Mouse (Mus musculus) stomach, adult 2 months (tissue): Measurements from ENCODE around the gene Fam131c. TPM values are rescaled to one million over a fixed set of nuclear protein-coding genes. Genes with fewer than 3 reads are reported as not detected.

ENCODE experiments used
- polyA plus RNA-seq: library from polyadenylated mRNA; depleted of rRNA; stranded (reverse); fragments of >200 nt; gene quantifications from 2 replicates; pipeline ENCODE4 v1.2.3, GENCODE M21; 2012; rRNA removed

Fam131c gene
- polyA plus RNA-seq: 9.8 and 15.2 TPM in 2 replicates

GRCm38 (mm10) chr4:141367997-141368791 is at the start of gene Fam131c:
Gene Fam131c (plus strand): TSS chr4:141368220.

DNA sequence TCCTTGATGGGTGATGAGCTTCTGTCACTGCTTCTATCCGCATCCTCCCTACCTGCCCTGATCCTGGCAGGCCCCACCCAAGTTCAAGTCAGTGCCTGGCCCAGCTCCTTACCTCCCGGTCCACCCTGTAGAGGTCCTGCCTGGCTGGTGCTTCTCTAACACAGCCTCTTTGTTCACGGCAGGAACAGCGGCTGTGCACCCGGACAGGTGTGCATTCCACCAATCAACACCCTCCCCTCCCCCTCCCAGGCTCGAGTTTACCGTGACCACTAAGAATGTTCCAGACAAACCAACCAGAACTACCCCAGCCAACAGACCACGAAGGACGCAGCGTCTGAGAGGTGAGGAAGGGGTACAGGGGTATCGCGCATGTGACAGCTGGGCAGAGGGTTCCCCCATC is 30.5 kb downstream of the Fam131c start, which contains the start of gene Clcnka:
TSS of gene Clcnka (minus strand) at position 180 of the 400 bp plus-strand sequence.

GRCm38 (mm10) chr4:141415924-141416323 is 47.9 kb downstream of the Fam131c start, which contains the start of gene Clcnkb:
Gene Clcnkb (minus strand): TSS chr4:141416014.

DNA sequence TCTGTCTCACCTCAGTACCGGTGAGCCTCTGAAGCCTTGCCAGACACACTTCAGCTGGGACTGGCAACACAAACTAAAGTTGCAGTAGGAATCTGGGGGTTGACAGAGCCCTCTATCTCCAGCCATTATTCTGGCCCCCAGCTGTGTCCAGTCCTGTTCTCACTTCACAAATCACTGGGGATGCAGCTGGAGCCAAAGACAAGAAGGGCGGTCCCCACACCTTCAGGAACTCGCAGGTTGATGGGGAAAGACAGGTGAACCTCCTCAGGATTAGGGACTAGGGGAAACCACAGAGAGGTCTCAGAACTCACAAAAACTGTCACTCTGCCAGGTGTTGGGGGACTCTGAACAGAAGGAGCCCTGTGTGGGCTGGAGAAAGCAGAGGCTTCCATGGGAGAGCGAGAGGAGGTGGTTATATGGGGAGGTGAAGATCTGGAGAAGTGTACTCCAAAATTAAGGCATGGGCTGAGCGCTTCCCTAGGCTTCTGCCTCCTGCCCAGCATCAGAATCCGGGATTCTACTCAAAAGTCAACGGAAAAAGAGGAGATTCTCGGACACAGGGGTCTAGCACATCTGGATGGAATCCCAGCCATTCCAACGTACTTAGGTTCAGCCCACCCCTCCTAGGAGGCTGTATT is 52.3 kb downstream of the Fam131c start, which contains the start of gene Hspb7:
TSS of gene Hspb7 (plus strand) at position 588 of the 638 bp plus-strand sequence.

Other genes with a start within 250 kb of the Fam131c start
- gene Szrd1, start 228.4 kb upstream of the Fam131c start, polyA plus RNA-seq: 41.1 and 49.4 TPM in 2 replicates
- gene Fbxo42, start 220.3 kb upstream of the Fam131c start, polyA plus RNA-seq: 4.5 and 5.0 TPM in 2 replicates
- 0.45 and 0.58 TPM in 2 replicates for gene Rsg1, start 154.3 kb upstream of the Fam131c start, polyA plus RNA-seq
- gene Arhgef19, start 128.7 kb upstream of the Fam131c start, polyA plus RNA-seq: 16.2 and 17.3 TPM in 2 replicates
- 17.6 and 18.6 TPM in 2 replicates for gene Epha2, start 67.0 kb upstream of the Fam131c start, polyA plus RNA-seq
- 0.11 TPM in 1 of 2 replicates, not detected in the other for gene Clcnka, start 30.5 kb downstream of the Fam131c start, polyA plus RNA-seq
- not detected in 2 replicates for gene Clcnkb, start 47.8 kb downstream of the Fam131c start, polyA plus RNA-seq
- gene Hspb7, start 52.6 kb downstream of the Fam131c start, polyA plus RNA-seq: 24.8 and 33.0 TPM in 2 replicates
- 0.25 and 1.2 TPM in 2 replicates for gene Srarp, start 67.9 kb downstream of the Fam131c start, polyA plus RNA-seq
- gene Zbtb17, start 76.4 kb downstream of the Fam131c start, polyA plus RNA-seq: 22.0 and 26.1 TPM in 2 replicates
- 18.2 and 19.4 TPM in 2 replicates for gene Spen, start 170.4 kb downstream of the Fam131c start, polyA plus RNA-seq
- 34.8 and 41.5 TPM in 2 replicates for gene Fblim1, start 237.9 kb downstream of the Fam131c start, polyA plus RNA-seq